Mouse (Mus musculus): ENCODE measurements around the gene Hapln2. TPM values are rescaled to one million over a fixed set of nuclear protein-coding genes. Genes with fewer than 3 reads are reported as not detected.
A peak's percentile ranks its signal among the peaks of the same experiment; 100 is the strongest.

Gene Hapln2
- polyA plus RNA-seq, 1 experiment from 2014 or later = 0.09 TPM

DNA sequence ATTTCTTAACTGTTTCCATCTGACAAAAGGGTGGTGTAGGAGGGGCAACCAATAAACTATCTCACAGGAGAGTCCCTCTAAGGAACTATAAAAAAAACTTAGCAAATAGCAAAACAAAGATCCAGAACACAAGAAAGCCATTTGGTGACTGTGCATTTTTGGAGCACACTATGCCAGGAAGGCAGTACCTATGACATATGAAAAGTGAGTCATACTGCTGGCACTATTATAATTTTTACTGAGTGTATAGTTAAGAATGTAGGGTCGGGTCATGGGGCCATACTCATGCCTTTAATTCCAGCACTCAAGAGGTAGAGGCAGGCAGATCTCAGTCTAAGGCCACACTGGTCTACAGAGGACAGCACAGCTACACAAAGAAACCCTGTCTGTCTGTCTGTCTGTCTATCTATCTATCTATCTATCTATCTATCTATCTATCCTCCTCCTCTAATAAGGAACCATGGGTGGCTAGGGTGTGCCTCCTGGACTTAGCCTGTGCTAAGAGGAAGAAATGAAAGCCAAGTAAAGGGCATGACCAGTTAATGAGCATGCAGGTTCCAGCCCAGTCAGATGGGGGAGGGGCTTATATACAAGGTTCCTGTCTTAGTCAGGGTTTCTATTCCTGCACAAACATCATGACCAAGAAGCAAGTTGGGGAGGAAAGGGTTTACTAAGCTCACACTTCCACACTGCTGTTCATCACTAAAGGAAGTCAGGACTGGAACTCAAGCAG, 8.3 kb upstream of the Hapln2 start:
- no peak for ATAC-seq (ENCODE audit: insufficient number of reproducible peaks, insufficient read depth, low FRiP score, low TSS enrichment)
- H3K27ac ChIP-seq = no peak overlapping the region
- H3K9me3 ChIP-seq = no peaks in the 10 kb centered on the region
- H3K4me1 ChIP-seq = no peaks in the 10 kb centered on the region
- H3K9ac ChIP-seq = no peak overlapping the region
- no peak overlapping the region for H3K4me2 ChIP-seq (replicated peaks)
- peaks cover 44% of the 10 kb centered on the region for H3K27me3 ChIP-seq
- WGBS = 56% methylated on average over 1 of the region's 1 CpGs
- H3K36me3 ChIP-seq = no peaks in the 10 kb centered on the region
- H3K4me3 ChIP-seq = no peak overlapping the region

DNA sequence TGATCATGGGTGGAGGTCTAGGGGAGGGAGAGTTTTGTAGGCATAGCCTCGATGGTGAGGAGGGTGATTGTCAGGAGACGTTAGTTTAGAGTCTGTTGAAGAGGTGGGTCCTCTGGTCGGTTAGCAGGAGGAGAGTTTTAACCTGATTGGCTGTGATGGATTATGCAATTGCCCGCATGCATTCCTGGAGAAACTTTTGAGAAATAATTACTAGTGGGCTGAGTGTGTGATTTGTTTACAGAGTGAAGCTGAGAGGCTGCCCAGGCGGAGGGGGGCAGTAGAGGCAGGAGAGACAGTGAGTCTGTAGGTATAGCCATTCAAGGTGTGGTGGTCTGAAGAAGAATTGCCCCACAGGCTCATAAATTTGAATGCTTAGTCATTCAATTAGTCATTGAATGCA, 6.1 kb upstream of the Hapln2 start:
- peaks cover 41% of the 10 kb centered on the region for H3K27me3 ChIP-seq
- no peaks in the 10 kb centered on the region for H3K9me3 ChIP-seq
- H3K9ac ChIP-seq = no peak overlapping the region
- 64% methylated on average over 5 of the region's 5 CpGs for WGBS
- no peaks in the 10 kb centered on the region for H3K4me1 ChIP-seq
- H3K4me3 ChIP-seq = no peak overlapping the region
- no peak for ATAC-seq (ENCODE audit: insufficient number of reproducible peaks, insufficient read depth, low FRiP score, low TSS enrichment)
- H3K36me3 ChIP-seq = no peaks in the 10 kb centered on the region
- H3K4me2 ChIP-seq (replicated peaks) = no peak overlapping the region
- H3K27ac ChIP-seq = no peak overlapping the region

DNA sequence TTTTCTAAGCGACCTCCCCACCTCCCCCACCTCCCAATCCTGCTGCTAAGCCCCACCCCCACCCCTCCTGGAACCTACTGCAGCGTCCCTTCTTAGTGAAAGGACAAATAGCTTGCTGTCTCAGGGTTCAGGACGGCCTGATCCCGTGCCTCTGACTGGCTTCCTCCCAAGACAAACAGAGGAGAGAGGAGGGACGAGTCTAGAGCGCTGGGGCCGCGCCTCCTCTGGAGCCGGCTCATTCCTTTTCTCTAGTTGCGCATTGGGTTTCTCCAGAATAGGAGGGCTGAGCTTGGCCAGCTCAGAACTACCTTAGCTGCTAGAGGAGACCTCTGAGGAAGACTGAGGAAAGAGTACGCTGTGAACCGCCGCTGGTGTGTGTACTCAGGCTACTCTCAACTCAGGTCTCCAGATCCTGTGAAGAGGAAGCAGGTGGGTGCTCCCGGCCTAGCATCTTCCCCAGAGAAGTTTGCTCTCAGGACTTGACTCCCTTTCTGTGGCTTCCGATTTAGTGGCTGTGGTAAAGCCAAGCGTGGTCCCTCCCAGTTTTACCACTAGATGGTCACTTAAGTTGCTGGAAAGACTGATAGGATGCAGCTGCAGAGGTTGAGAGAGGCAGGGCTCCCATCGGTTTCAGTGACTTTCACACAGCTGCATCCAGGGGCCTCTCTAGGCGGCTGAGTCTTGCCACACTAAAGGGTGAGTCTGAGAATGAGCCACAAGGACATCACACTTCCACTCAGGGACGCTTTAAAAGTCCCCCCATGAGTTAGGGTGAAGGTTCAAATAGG, 3.4 kb upstream of the Hapln2 start:
- Histone ChIP-seq H3K4me3 (no peak overlapping the region), H3K9me3 (no peaks in the 10 kb centered on the region), H3K27ac (no peak overlapping the region), H3K4me1 (no peaks in the 10 kb centered on the region), H3K9ac (no peak overlapping the region), H3K4me2 (replicated peaks) (no peak overlapping the region), H3K27me3 (peaks cover 52% of the 10 kb centered on the region), H3K36me3 (no peaks in the 10 kb centered on the region)
- no peak for ATAC-seq (ENCODE audit: insufficient number of reproducible peaks, insufficient read depth, low FRiP score, low TSS enrichment)
- WGBS = 21% methylated on average over 19 of the region's 19 CpGs

DNA sequence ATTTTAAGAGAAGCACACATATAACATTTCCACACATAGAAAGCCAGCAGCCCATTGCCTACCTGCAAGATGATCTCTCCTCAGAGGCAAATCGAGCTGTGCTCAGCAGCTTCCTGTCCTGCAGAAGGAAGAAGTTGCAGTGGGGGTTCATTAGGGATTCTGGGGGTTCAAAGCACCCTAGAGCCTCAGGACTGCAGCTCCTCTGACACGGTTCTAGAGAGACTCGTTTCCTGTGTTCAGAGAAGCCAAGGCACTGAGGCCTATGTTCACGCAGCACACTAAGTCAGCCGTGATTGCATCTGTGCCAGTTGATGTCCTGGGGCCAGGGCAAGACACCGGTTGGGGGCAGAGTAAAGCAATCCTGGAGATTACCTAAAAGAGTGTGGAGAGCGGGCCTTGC, 560 bp downstream of the Hapln2 start:
- H3K27ac ChIP-seq = no peak overlapping the region
- H3K27me3 ChIP-seq = peaks cover 74% of the 10 kb centered on the region
- H3K9ac ChIP-seq = no peak overlapping the region
- H3K4me3 ChIP-seq = no peak overlapping the region
- no peaks in the 10 kb centered on the region for H3K36me3 ChIP-seq
- no peaks in the 10 kb centered on the region for H3K9me3 ChIP-seq
- H3K4me2 ChIP-seq (replicated peaks) = no peak overlapping the region
- no peak for ATAC-seq (ENCODE audit: insufficient number of reproducible peaks, insufficient read depth, low FRiP score, low TSS enrichment)
- WGBS = 52% methylated on average over 7 of the region's 7 CpGs
- peaks cover 17% of the 10 kb centered on the region for H3K4me1 ChIP-seq

DNA sequence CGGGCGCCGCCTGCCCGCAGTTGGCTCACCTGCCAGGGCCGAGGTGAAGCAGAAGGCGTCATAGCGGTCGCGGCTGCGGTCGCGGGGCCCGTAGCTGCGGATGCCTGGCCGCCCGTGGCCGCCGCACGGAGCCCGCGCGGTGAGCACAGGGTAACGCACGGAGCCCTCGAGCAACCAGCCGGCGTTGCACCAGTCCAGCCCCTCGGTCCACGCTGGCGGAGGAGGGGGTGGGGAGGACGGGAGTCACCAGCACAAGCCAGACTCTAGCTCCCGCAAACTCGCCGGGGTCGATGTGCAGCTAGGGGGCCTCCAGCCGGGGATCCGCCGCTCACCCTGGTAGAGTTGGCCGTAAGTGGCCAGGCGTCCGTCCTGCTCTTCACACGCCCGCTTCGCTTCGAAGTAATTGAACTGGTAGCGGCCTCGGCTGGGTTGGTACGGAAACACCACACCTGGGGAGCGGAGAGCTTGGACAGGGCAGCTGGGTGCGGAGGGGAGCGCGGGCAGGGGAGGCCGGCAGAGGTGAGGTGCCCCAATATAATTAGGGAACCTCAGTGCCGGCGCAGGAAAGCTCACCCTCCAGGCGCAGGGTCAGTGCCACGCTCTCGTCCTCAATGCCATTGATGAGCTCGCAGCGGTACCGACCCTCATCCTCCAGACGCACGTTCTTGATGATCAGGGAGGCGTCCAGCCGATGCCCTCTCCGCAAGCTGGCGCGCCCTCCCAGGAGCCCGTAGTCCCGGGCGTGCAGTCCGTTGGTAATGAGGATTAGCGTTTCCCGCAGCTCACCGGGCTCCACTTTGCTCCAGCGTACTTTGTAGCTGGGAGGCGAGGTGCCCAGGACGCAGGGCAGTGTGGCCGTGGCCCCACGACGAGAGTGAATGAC, 4.0 kb downstream of the Hapln2 start:
- Histone ChIP-seq H3K9me3 (no peaks in the 10 kb centered on the region), H3K9ac (0 out of 2 replicates have a peak overlapping the region, but pooled peaks have one; percentile 11), H3K36me3 (no peaks in the 10 kb centered on the region), H3K27ac (no peak overlapping the region), H3K4me2 (replicated peaks) (peak overlapping the region; percentile 89), H3K27me3 (peaks cover 74% of the 10 kb centered on the region), H3K4me3 (peak overlapping the region; percentile 46), H3K4me1 (peaks cover 17% of the 10 kb centered on the region)
- ATAC-seq (ENCODE audit: insufficient number of reproducible peaks, insufficient read depth, low FRiP score, low TSS enrichment) = peak; percentile 48; the same call in 1 of the 2 replicates
- under 1% methylated on average over 81 of the region's 81 CpGs for WGBS

DNA sequence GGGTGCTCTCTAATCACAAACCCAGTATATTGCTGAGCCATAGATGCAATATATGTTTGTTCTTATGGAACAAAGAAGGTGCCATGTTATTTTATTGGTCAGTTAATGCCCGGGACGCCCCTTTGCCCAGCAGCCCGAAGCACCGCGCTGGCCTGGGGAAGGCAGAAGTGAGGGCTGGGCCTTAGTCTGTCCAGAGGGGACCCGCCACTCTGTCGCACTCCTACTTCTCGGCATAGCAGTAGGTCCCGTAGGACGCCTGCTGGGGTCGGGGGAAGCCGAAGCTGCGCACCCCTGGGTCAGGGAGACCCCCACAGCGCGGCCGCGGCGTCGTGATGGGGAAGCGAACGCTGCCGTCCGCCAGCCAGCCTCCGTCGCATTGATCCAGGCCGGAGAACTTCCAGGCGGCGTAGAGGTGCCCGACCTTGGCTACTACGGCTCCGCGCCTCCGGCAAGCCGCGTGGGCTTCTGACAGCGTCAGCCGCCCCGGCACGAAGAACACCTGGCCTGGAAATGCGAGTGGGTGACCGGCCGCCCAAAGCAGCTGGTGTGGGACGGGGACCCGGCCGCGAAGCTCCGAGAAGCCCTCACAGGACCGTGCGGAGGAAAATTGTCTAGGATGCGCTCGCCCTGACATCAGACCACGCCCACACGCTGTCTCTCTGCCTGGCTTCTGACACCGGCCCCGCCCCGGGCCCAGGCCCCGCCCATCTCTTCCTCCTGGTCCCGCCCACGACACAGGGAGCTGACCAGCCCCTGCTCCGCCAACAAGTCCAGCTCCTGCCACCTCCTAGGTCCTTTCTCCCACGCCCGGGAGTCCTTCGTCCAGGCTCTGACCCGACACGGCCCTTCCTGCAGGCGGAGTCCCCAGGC, 4.8 kb downstream of the Hapln2 start:
- ATAC-seq (ENCODE audit: insufficient number of reproducible peaks, insufficient read depth, low FRiP score, low TSS enrichment) = peak; percentile 61
- Histone ChIP-seq H3K9me3 (no peaks in the 10 kb centered on the region), H3K27me3 (peaks cover 74% of the 10 kb centered on the region), H3K9ac (0 out of 2 replicates have a peak overlapping the region, but pooled peaks have one; percentile 11), H3K27ac (no peak overlapping the region), H3K4me1 (peaks cover 17% of the 10 kb centered on the region), H3K4me3 (peak overlapping the region; percentile 46), H3K36me3 (no peaks in the 10 kb centered on the region), H3K4me2 (replicated peaks) (peak overlapping the region; percentile 89)
- WGBS = 1% methylated on average over 66 of the region's 66 CpGs

DNA sequence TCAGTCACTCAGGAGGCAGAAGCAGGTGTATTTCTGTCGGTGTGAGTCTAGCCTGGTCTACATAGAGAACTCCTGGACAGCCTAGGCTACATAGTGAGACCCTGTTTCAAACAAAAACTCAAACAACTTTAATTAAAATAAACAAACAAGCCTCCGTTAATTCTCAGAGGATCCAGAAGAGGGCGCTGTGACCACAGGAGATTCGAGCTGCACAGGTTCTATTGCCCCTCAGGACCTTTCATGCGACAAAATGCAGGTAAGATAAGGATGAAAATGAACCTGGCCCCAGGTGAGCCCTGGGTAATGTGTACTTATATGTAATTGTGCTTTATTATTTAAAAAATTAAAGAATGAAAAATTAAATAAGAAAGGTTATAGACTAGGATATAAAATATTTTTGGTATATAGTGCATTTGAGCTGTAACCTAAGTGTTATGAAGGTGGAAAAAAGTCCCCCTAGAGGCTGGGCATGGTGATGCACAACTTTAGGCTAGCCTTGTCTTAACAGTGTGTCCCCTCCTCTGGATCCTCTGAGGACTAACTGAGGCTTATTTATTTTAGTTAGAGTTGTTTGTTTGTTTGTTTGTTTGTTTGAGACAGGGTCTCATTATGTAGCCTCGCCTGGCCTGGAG, 16.6 kb downstream of the Hapln2 start:
- H3K9ac ChIP-seq = no peak overlapping the region
- 11% methylated on average over 6 of the region's 6 CpGs for WGBS
- ATAC-seq (ENCODE audit: insufficient number of reproducible peaks, insufficient read depth, low FRiP score, low TSS enrichment) = no peak
- H3K27me3 ChIP-seq = 0 out of 2 replicates have a peak, but pooled peaks cover 5% of the 10 kb centered on the region
- H3K36me3 ChIP-seq = no peaks in the 10 kb centered on the region
- no peaks in the 10 kb centered on the region for H3K9me3 ChIP-seq
- H3K4me2 ChIP-seq (replicated peaks) = no peak overlapping the region
- no peak overlapping the region for H3K27ac ChIP-seq
- H3K4me3 ChIP-seq = no peak overlapping the region
- H3K4me1 ChIP-seq = no peaks in the 10 kb centered on the region

DNA sequence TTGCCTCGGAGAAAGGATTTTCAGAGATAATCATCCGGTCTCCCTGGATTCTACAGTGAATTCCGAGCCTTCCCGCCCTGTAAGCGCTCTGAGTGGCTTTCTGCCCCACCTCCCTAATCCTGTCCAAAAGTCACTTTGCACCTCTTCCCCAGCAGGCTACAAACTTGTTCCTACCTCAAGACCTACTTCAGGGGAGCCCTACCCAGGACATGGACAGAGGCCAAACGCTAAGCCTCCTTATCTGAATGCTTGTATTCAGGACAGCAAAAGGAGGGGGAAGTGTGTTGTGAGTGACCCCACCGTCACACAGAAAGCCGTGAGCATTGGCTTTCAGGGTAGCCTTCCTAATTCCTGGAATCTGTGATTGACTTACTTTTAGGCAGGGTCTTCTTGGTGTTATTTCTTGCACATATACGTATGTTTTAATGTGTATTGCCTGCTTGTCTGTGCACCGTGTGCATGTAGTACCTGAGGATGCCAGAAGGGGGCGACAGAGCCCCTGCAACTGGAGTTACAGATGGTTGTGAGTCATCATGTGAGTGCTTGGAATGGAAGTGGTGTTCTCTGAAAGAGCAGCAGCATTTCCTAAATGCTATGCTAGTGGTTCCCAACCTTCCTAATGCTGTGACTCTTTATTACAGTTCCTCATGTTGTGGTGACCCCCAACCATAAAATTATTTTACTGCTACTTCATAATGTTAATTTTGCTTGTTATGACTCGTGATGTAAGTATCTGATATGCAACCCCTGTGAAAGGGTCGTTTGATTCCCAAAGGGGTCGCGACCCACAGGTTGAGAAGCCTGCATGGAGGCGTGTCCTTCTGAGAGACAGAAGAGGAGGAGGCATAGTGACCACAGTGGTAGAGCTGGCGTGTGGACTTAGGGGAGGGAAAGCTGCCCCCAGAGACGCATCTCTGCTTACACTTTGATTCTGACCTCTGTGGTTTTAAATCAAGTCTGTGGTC, 21.3 kb downstream of the Hapln2 start:
- 75% methylated on average over 18 of the region's 18 CpGs for WGBS
- H3K4me2 ChIP-seq (replicated peaks) = no peak overlapping the region
- 0 out of 2 replicates have a peak, but pooled peaks cover 3% of the 10 kb centered on the region for H3K4me1 ChIP-seq
- no peak for ATAC-seq (ENCODE audit: insufficient number of reproducible peaks, insufficient read depth, low FRiP score, low TSS enrichment)
- H3K27ac ChIP-seq = no peak overlapping the region
- no peaks in the 10 kb centered on the region for H3K9me3 ChIP-seq
- no peak overlapping the region for H3K9ac ChIP-seq
- H3K36me3 ChIP-seq = no peaks in the 10 kb centered on the region
- H3K4me3 ChIP-seq = no peak overlapping the region
- peaks cover 31% of the 10 kb centered on the region for H3K27me3 ChIP-seq

DNA sequence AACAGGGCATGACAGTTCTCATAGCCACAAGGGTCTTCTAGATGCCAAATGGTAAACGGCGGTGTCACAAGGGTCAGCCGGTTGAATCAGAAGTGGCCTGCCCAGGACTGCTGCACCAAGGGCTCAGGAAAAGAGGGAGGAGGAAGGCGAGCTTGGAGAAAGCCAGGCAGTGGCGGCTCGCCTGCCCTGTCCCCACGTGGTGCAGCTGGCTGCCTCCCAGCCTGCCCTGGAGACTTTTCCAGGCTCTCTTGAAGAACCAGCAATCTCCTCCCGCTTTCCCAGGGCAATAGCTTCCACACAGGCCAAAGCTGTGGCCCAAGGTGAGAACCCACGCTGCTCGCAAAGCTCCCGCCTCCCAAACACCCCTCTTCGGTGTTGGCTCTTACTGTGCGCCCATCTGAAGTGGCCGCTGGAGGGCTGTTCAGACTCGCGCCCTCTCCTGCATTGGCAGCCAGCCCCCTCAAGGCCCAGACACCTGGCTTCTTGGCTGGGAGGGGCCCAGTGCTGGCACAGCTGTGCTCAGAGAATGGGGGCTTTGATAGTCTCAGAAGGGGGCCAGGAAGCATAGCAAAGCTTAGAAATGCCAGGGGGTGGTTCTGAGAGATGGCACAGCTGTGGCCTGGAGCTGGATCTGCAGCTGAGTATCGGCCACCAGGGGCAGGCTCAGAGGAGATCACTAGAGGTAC, 24.9 kb downstream of the Hapln2 start:
- Histone ChIP-seq H3K9me3 (no peaks in the 10 kb centered on the region), H3K4me3 (no peak overlapping the region), H3K27ac (no peak overlapping the region), H3K9ac (no peak overlapping the region), H3K27me3 (peaks cover 68% of the 10 kb centered on the region), H3K36me3 (no peaks in the 10 kb centered on the region), H3K4me1 (peaks cover 13% of the 10 kb centered on the region), H3K4me2 (replicated peaks) (no peak overlapping the region)
- no peak for ATAC-seq (ENCODE audit: insufficient number of reproducible peaks, insufficient read depth, low FRiP score, low TSS enrichment)
- WGBS = 3% methylated on average over 17 of the region's 17 CpGs

Data from embryonic facial prominence, embryonic 12.5 days (tissue).